30 mouse cellular contexts compared by ENCODE assay signal in genomic region chr13:48350124-48350523, GRCm38 (mm10).
A peak's percentile ranks its signal among the peaks of the same experiment; 100 is the strongest.
DNase-seq lines count a peak whose midpoint lies in the region; ATAC-seq and TF ChIP-seq lines count a peak whose summit lies in the region.
"Had no signal": no experiment of that assay in that cellular context is flagged by ENCODE, and none has a peak within 500 bp of the region (broad histone marks: within the 10 kb centered on the region; RNA-seq: fewer than 3 reads in every experiment).

No protein-coding gene starts in this region.

- no peaks in the 10 kb centered on the region for H3K9me3 ChIP-seq in forebrain, embryonic 13.5 days (replicated peaks)
- H3K9me3 ChIP-seq in forebrain, embryonic 10.5 days = no peaks in the 10 kb centered on the region
- no peaks in the 10 kb centered on the region for H3K9me3 ChIP-seq in midbrain, embryonic 13.5 days
- H3K9me3 ChIP-seq in midbrain, embryonic 10.5 days (replicated peaks) = no peaks in the 10 kb centered on the region
- H3K9me3 ChIP-seq in forebrain, embryonic 15.5 days = no peaks in the 10 kb centered on the region
- no peaks in the 10 kb centered on the region for H3K9me3 ChIP-seq in midbrain, postnatal 0 days (ENCODE audit: low read length)
- no peaks in the 10 kb centered on the region for H3K9me3 ChIP-seq in limb, embryonic 10.5 days (replicated peaks)
- H3K9me3 ChIP-seq: embryonic facial prominence, embryonic 13.5 days; heart, embryonic 10.5 days; heart, embryonic 15.5 days; liver, embryonic 12.5 days had no signal

- H3K27me3 ChIP-seq in forebrain, embryonic 13.5 days = no peaks in the 10 kb centered on the region
- peaks cover 6% of the 10 kb centered on the region; the same call in 1 of the 2 replicates for H3K27me3 ChIP-seq in forebrain, embryonic 10.5 days (ENCODE audit: poor library complexity, severe bottlenecking)
- H3K27me3 ChIP-seq in midbrain, embryonic 13.5 days = no peaks in the 10 kb centered on the region; the same call in 1 of the 2 replicates
- H3K27me3 ChIP-seq in midbrain, embryonic 10.5 days (ENCODE audit: low read depth, poor library complexity, severe bottlenecking) = peaks cover 25% of the 10 kb centered on the region
- no peaks in the 10 kb centered on the region for H3K27me3 ChIP-seq in forebrain, embryonic 15.5 days
- no peaks in the 10 kb centered on the region for H3K27me3 ChIP-seq in midbrain, postnatal 0 days (ENCODE audit: insufficient read depth, low read length)
- no peaks in the 10 kb centered on the region for H3K27me3 ChIP-seq in limb, embryonic 10.5 days (ENCODE audit: low read depth, poor library complexity, severe bottlenecking)
- H3K27me3 ChIP-seq: embryonic facial prominence, embryonic 13.5 days; heart, embryonic 15.5 days; liver, embryonic 12.5 days had no signal

- H3K36me3 ChIP-seq in forebrain, embryonic 13.5 days (ENCODE audit: poor library complexity, severe bottlenecking) = no peaks in the 10 kb centered on the region
- no peaks in the 10 kb centered on the region for H3K36me3 ChIP-seq in forebrain, embryonic 10.5 days (replicated peaks)
- no peaks in the 10 kb centered on the region for H3K36me3 ChIP-seq in midbrain, embryonic 13.5 days
- no peaks in the 10 kb centered on the region for H3K36me3 ChIP-seq in midbrain, embryonic 10.5 days
- no peaks in the 10 kb centered on the region for H3K36me3 ChIP-seq in forebrain, embryonic 15.5 days
- H3K36me3 ChIP-seq in midbrain, postnatal 0 days (ENCODE audit: insufficient read depth, low read length) = no peaks in the 10 kb centered on the region
- H3K36me3 ChIP-seq in limb, embryonic 10.5 days = no peaks in the 10 kb centered on the region
- H3K36me3 ChIP-seq: embryonic facial prominence, embryonic 13.5 days; G1E; heart, embryonic 10.5 days; heart, embryonic 15.5 days; liver, embryonic 12.5 days had no signal

- H3K4me2 ChIP-seq in forebrain, embryonic 13.5 days = peak overlapping the region; percentile 36
- no peak overlapping the region for H3K4me2 ChIP-seq in midbrain, embryonic 13.5 days (replicated peaks)
- peak overlapping the region; percentile 15 for H3K4me2 ChIP-seq in forebrain, embryonic 15.5 days (replicated peaks)
- no peak overlapping the region for H3K4me2 ChIP-seq in midbrain, postnatal 0 days (ENCODE audit: low read depth, low read length, poor library complexity, severe bottlenecking)
- H3K4me2 ChIP-seq: embryonic facial prominence, embryonic 13.5 days; heart, embryonic 15.5 days; liver, embryonic 12.5 days had no signal

- WGBS in forebrain, embryonic 13.5 days = 41% methylated on average over 9 of the region's 9 CpGs
- 88% methylated on average over 9 of the region's 9 CpGs for WGBS in forebrain, embryonic 10.5 days
- WGBS in midbrain, embryonic 13.5 days = 55% methylated on average over 9 of the region's 9 CpGs
- 88% methylated on average over 9 of the region's 9 CpGs for WGBS in midbrain, embryonic 10.5 days
- 17% methylated on average over 9 of the region's 9 CpGs for WGBS in forebrain, embryonic 15.5 days
- whole genome bisulfite sequencing in midbrain, postnatal 0 days = 44% methylated on average over 9 of the region's 9 CpGs
- 96% methylated on average over 9 of the region's 9 CpGs for WGBS in limb, embryonic 10.5 days

- DNase-seq in forebrain, embryonic 10.5 days (ENCODE audit: extremely low spot score, low spot score) = no peak
- DNase-seq in midbrain, embryonic 10.5 days (ENCODE audit: low spot score) = no peak
- peak; percentile 36 for DNase-seq in midbrain, postnatal 0 days (ENCODE audit: low spot score)
- DNase-seq in limb, embryonic 10.5 days (ENCODE audit: low spot score) = no peak
- DNase-seq in spleen, postnatal 36 days (ENCODE audit: low spot score in 2 of 2) = no peak
- DNase-seq: adrenal gland, postnatal 14 days; cerebellum, adult 18-20 months; cerebellum, postnatal 10 days; gastrocnemius, postnatal 25 days; heart, adult 11 months; kidney, adult 8-10 months; kidney, postnatal 4 days; liver, postnatal 0 days; lung, postnatal 36 days; right cerebral cortex, adult 18-20 months; spleen, adult 18-20 months; thymus, adult 2 months; thymus, postnatal 36 days had no signal

- H3K4me3 ChIP-seq in forebrain, embryonic 13.5 days = no peak overlapping the region
- no peak overlapping the region for H3K4me3 ChIP-seq in forebrain, embryonic 10.5 days
- H3K4me3 ChIP-seq in midbrain, embryonic 13.5 days (replicated peaks) = no peak overlapping the region
- H3K4me3 ChIP-seq in midbrain, embryonic 10.5 days = no peak overlapping the region
- no peak overlapping the region for H3K4me3 ChIP-seq in forebrain, embryonic 15.5 days
- H3K4me3 ChIP-seq in midbrain, postnatal 0 days (ENCODE audit: low read depth, low read length) = no peak overlapping the region
- no peak overlapping the region for H3K4me3 ChIP-seq in limb, embryonic 10.5 days
- H3K4me3 ChIP-seq: embryonic facial prominence, embryonic 13.5 days; heart, embryonic 10.5 days; heart, embryonic 15.5 days; liver, embryonic 12.5 days had no signal

- TF ChIP-seq CTCF in midbrain, postnatal 0 days (IDR thresholded peaks at IDR 0.05) = no peak

- peaks cover 20% of the 10 kb centered on the region for H3K4me1 ChIP-seq in forebrain, embryonic 13.5 days
- peaks cover 11% of the 10 kb centered on the region; the same call in 1 of the 2 replicates for H3K4me1 ChIP-seq in forebrain, embryonic 10.5 days
- H3K4me1 ChIP-seq in midbrain, embryonic 13.5 days (replicated peaks) = peaks cover 22% of the 10 kb centered on the region
- H3K4me1 ChIP-seq in midbrain, embryonic 10.5 days = peaks cover 17% of the 10 kb centered on the region
- peaks cover 15% of the 10 kb centered on the region for H3K4me1 ChIP-seq in forebrain, embryonic 15.5 days
- 0 out of 2 replicates have a peak, but pooled peaks cover 2% of the 10 kb centered on the region for H3K4me1 ChIP-seq in midbrain, postnatal 0 days (ENCODE audit: insufficient read depth, low read length)
- H3K4me1 ChIP-seq in limb, embryonic 10.5 days = no peaks in the 10 kb centered on the region
- H3K4me1 ChIP-seq: heart, embryonic 15.5 days; liver, embryonic 12.5 days had no signal

- H3K9ac ChIP-seq in forebrain, embryonic 13.5 days = no peak overlapping the region
- H3K9ac ChIP-seq in midbrain, embryonic 13.5 days (replicated peaks) = no peak overlapping the region
- no peak overlapping the region for H3K9ac ChIP-seq in forebrain, embryonic 15.5 days (replicated peaks)
- H3K9ac ChIP-seq in midbrain, postnatal 0 days (replicated peaks; ENCODE audit: low read length, poor library complexity, severe bottlenecking) = no peak overlapping the region
- H3K9ac ChIP-seq: embryonic facial prominence, embryonic 13.5 days; heart, embryonic 15.5 days; liver, embryonic 12.5 days; liver, postnatal 0 days had no signal

- ATAC-seq in forebrain, embryonic 13.5 days = peak; percentile 53; the same call in 1 of the 2 replicates
- peak; percentile 45; the same call in 1 of the 2 replicates for ATAC-seq in midbrain, embryonic 13.5 days
- peak; percentile 73 for ATAC-seq in forebrain, embryonic 15.5 days (replicated peaks)
- no peak for ATAC-seq in midbrain, postnatal 0 days (ENCODE audit: low FRiP score)
- ATAC-seq: intestine, embryonic 16.5 days; liver, embryonic 12.5 days; liver, postnatal 0 days; Patski had no signal

- peak overlapping the region; percentile 26; the same call in 1 of the 2 replicates for H3K27ac ChIP-seq in forebrain, embryonic 13.5 days
- H3K27ac ChIP-seq in forebrain, embryonic 10.5 days = no peak overlapping the region
- no peak overlapping the region for H3K27ac ChIP-seq in midbrain, embryonic 13.5 days
- H3K27ac ChIP-seq in midbrain, embryonic 10.5 days (replicated peaks) = no peak overlapping the region
- H3K27ac ChIP-seq in forebrain, embryonic 15.5 days (replicated peaks) = peak overlapping the region; percentile 47; the same call in 1 of the 2 replicates
- no peak overlapping the region for H3K27ac ChIP-seq in midbrain, postnatal 0 days (ENCODE audit: low read depth, low read length)
- no peak overlapping the region for H3K27ac ChIP-seq in limb, embryonic 10.5 days
- H3K27ac ChIP-seq: embryonic facial prominence, embryonic 13.5 days; heart, embryonic 10.5 days; heart, embryonic 15.5 days; kidney, postnatal 0 days; liver, embryonic 12.5 days; stomach, postnatal 0 days had no signal

Comparison
In these comparisons a context has a peak if more than half of its experiments do, and no peak if none do; other contexts are left out.
1. H3K27ac ChIP-seq: peak in forebrain, embryonic 13.5 days (single experiment) and forebrain, embryonic 15.5 days (single experiment); none in forebrain, embryonic 10.5 days (single experiment), midbrain, embryonic 13.5 days (single experiment), midbrain, embryonic 10.5 days (single experiment), midbrain, postnatal 0 days (single experiment) and limb, embryonic 10.5 days (single experiment).
2. H3K4me2 ChIP-seq: peak in forebrain, embryonic 13.5 days (single experiment) and forebrain, embryonic 15.5 days (single experiment); none in midbrain, embryonic 13.5 days (single experiment) and midbrain, postnatal 0 days (single experiment).